Mouse (Mus musculus) midbrain, embryonic 11.5 days (tissue): Measurements from ENCODE around the gene Zbtb7a. TPM values are rescaled to one million over a fixed set of nuclear protein-coding genes. Genes with fewer than 3 reads are reported as not detected.
"Not testable (repeated sequence)": the region's sequence is repeated elsewhere in the genome, so short reads cannot be mapped to it uniquely, and the experiment has no call there.

Experiments
- ATAC-seq: fragments of 200-750 bp; cut with Nextera tagmentation; 2 replicates; pipeline ENCODE4 v1.8.0; 2017; ENCODE audit warnings: moderate TSS enrichment, moderate library complexity; ENCODE audit not compliant: low FRiP score
- DNase-seq: peaks from one replicate; pipeline ENCODE4 v3.0.0; 2015; ENCODE audit warnings: low spot score; ENCODE audit errors: missing footprints
- H3K27ac ChIP-seq: fragments of 300-500 bp; sonication (generic); 2 replicates; pipeline ENCODE4 v1.5.1; 2014; ENCODE audit warnings: low read depth, low read length
- H3K27me3 ChIP-seq: fragments of 300-500 bp; sonication (generic); 2 replicates; pipeline ENCODE4 v1.6.1; 2014; ENCODE audit warnings: mild to moderate bottlenecking, low read length, moderate library complexity, mixed read lengths; ENCODE audit not compliant: control insufficient read depth, insufficient read depth
- H3K36me3 ChIP-seq: fragments of 300-500 bp; sonication (generic); 2 replicates; pipeline ENCODE4 v1.6.1; 2014; ENCODE audit warnings: mild to moderate bottlenecking, low read length, moderate library complexity, mixed read lengths; ENCODE audit not compliant: control insufficient read depth, insufficient read depth
- H3K4me1 ChIP-seq: fragments of 300-500 bp; sonication (generic); 2 replicates; pipeline ENCODE4 v1.6.1; 2014; ENCODE audit warnings: low read length; ENCODE audit not compliant: control insufficient read depth, insufficient read depth
- H3K4me2 ChIP-seq: fragments of 300-500 bp; sonication (generic); 2 replicates; pipeline ENCODE4 v1.6.1; 2014; ENCODE audit warnings: mild to moderate bottlenecking, moderate library complexity
- H3K4me3 ChIP-seq: fragments of 300-500 bp; sonication (generic); 2 replicates; pipeline ENCODE4 v1.5.1; 2014; ENCODE audit warnings: low read depth, low read length
- H3K9ac ChIP-seq: fragments of 300-500 bp; sonication (generic); 2 replicates; pipeline ENCODE4 v1.6.1; 2014; ENCODE audit warnings: low read length
- H3K9me3 ChIP-seq: fragments of 300-500 bp; sonication (generic); 2 replicates; pipeline ENCODE4 v1.6.1; 2016; ENCODE audit warnings: low read length; ENCODE audit not compliant: control insufficient read depth
- WGBS: fragments of 180-500 bp; shearing (Covaris S2); extraction: QIAGEN DNeasy Blood & Tissue Kit; methylation state at CpG from one replicate; pipeline ENCODE4 v1.1.7; 2014; 5-methylcytosine and 5-hydroxymethylcytosine counted together
- polyA plus RNA-seq: library from polyadenylated mRNA; unstranded; fragments of >200 nt; fragmentation: Nextera tagmentation; extraction: Ambion mirVana; gene quantifications from 2 replicates; pipeline ENCODE4 v1.2.1, GENCODE M21; 2014

Zbtb7a gene
- polyA plus RNA-seq, 1 experiment from 2014 or later, result 5.3 TPM

- WGBS, result 89% methylated on average over 6 of the region's 6 CpGs
- H3K27ac ChIP-seq, result no peak overlapping the region
These were observed 19.7 kb downstream of the Zbtb7a start for GRCm38 (mm10) chr10:81154736-81155135.

GRCm38 (mm10) chr10:81161602-81162317 is 26.7 kb downstream of the Zbtb7a start:
- Histone ChIP-seq H3K4me2 (no peak overlapping the region), H3K4me3 (no peak overlapping the region), H3K9me3 (no peaks in the 10 kb centered on the region), H3K27ac (no peak overlapping the region), H3K4me1 (peaks cover 5% of the 10 kb centered on the region), H3K9ac (no peak overlapping the region), H3K36me3 (peaks cover 25% of the 10 kb centered on the region), H3K27me3 (no peaks in the 10 kb centered on the region)
- DNase-seq (no peak), ATAC-seq (no peak)
- 91% methylated on average over 8 of the region's 8 CpGs for WGBS

More at GRCm38 (mm10) chr10:81154736-81155135, 19.7 kb downstream of the Zbtb7a start:
- H3K4me1 ChIP-seq, result no peaks in the 10 kb centered on the region
- H3K27me3 ChIP-seq, result no peaks in the 10 kb centered on the region
- H3K4me3 ChIP-seq, result no peak overlapping the region
- H3K9me3 ChIP-seq, result no peaks in the 10 kb centered on the region
- H3K4me2 ChIP-seq, result no peak overlapping the region
- DNase-seq (no peak), ATAC-seq (no peak)
- H3K9ac ChIP-seq, result no peak overlapping the region
- H3K36me3 ChIP-seq, result peaks cover 31% of the 10 kb centered on the region

GRCm38 (mm10) chr10:81162318-81162652 is 27.3 kb downstream of the Zbtb7a start:
- H3K36me3 ChIP-seq, result peaks cover 20% of the 10 kb centered on the region
- peak; percentile 80 for DNase-seq
- H3K9me3 ChIP-seq, result no peaks in the 10 kb centered on the region
- ATAC-seq, result peak; percentile 10; the same call in 1 of the 2 replicates
- no peak overlapping the region for H3K4me3 ChIP-seq
- H3K27me3 ChIP-seq, result no peaks in the 10 kb centered on the region
- H3K27ac ChIP-seq, result no peak overlapping the region
- no peak overlapping the region for H3K4me2 ChIP-seq
- H3K4me1 ChIP-seq, result peaks cover 9% of the 10 kb centered on the region
- WGBS, result 62% methylated on average over 2 of the region's 2 CpGs
- no peak overlapping the region for H3K9ac ChIP-seq

DNA sequence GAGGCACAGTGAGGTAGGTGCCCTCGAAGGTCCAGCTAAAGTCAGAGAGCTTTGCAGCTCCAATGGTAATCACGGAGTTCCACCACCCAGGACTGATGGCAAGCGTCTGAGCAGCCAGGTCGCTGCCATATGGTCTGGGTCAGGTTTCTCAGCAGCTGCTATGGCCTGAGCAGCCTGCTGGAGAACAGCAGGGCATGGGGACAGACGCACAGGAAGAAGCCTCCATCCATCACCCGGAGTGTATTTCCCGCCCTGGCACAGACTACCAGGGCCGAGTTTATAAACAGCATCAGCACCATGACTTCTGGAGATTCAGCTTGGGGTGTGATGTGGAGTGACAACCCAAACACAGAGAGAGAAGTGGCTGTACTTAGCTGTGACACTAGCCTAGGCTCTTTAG is 30.1 kb downstream of the Zbtb7a start:
- H3K4me2 ChIP-seq, result no peak overlapping the region
- DNase-seq (no peak), ATAC-seq (no peak)
- H3K9me3 ChIP-seq, result no peaks in the 10 kb centered on the region
- no peaks in the 10 kb centered on the region for H3K27me3 ChIP-seq
- H3K4me1 ChIP-seq, result peaks cover 14% of the 10 kb centered on the region
- H3K27ac ChIP-seq, result no peak overlapping the region
- H3K9ac ChIP-seq, result no peak overlapping the region
- H3K4me3 ChIP-seq, result no peak overlapping the region
- H3K36me3 ChIP-seq, result peaks cover 13% of the 10 kb centered on the region
- 89% methylated on average over 8 of the region's 8 CpGs for WGBS

DNA sequence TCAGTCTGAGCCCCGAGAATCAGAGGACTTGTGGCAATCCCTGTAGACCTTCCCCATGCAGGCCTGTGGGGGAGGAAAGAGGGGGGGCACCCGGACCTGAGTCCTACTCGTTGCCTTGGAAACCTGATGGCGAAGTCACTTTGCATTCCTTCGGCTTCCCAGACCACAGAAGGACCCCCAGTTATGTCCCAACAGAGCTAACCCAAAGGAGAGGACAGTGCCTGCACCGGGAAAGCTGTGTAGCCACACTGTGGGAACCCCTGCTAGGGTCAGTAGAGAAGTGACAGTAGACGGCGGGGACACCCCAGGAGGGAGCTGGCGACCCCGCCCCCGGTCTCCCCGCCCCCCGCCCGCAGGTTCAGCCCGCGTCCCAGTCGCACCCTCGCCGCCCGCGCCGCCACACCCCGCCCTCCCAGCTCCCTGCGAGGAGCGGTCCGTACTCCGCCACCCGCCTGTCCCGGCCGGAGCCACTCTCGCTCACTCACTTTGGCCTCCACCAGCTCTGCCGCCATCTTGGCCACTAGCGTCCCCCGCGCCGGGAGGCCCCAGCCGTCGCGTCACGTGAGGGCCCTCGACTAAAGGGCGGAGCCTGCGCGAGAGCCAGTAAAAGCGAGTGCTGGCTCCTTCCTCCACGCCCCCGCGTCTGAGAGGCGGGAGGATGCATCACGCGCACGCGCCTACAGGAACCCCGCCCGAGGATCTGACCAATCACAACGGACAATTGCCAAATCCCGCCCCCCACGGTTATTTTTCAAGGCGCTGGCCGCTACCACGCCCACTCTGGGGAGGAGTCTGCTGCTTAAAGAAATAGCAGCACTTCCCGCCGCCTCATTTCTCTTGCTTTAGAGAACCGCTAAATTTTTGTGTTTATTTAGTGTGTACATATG is 32.4 kb downstream of the Zbtb7a start, which contains the start of gene Pias4:
Pias4 (minus strand) TSS at position 724 of the 887 bp plus-strand sequence.
- Histone ChIP-seq H3K4me2 (peak within 1 kb of the TSS; percentile 95), H3K9ac (peak within 1 kb of the TSS; percentile 88), H3K27me3 (no peaks in the 10 kb centered on the region), H3K4me1 (peaks cover 14% of the 10 kb centered on the region), H3K27ac (peak within 1 kb of the TSS; percentile 57; the same call in 1 of the 2 replicates), H3K9me3 (no peaks in the 10 kb centered on the region), H3K4me3 (peak within 1 kb of the TSS; percentile 96), H3K36me3 (peaks cover 3% of the 10 kb centered on the region)
- ATAC-seq (peak; percentile 94), DNase-seq (peak; percentile 99)
- under 1% methylated on average over 59 of the region's 64 CpGs for WGBS

DNA sequence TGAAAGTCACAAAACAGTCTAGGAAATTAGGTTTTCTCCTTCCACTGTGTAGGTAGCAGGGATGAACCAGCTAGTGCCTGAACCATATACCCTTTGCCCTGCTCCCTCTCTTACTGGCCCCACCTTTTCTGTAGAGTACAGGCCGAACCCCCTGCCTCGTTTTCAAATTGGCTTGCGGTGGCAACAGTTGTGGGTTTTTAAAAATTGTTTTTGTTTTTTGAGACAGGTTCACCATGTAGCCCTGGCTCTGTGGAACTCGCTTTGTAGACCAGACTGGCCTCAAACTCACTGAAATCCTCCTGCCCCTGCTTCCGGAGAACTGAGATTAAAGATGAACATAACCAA is 33.0 kb downstream of the Zbtb7a start:
- H3K9me3 ChIP-seq, result no peaks in the 10 kb centered on the region
- peak overlapping the region; percentile 51 for H3K4me2 ChIP-seq
- H3K27me3 ChIP-seq, result no peaks in the 10 kb centered on the region
- peak overlapping the region; percentile 96 for H3K4me3 ChIP-seq
- H3K4me1 ChIP-seq, result peaks cover 14% of the 10 kb centered on the region
- H3K27ac ChIP-seq, result peak overlapping the region; percentile 57; the same call in 1 of the 2 replicates
- peak; percentile 75 for ATAC-seq
- H3K36me3 ChIP-seq, result no peaks in the 10 kb centered on the region; the same call in 1 of the 2 replicates
- 9% methylated on average over 5 of the region's 5 CpGs for WGBS
- no peak for DNase-seq
- H3K9ac ChIP-seq, result peak overlapping the region; percentile 53

DNA sequence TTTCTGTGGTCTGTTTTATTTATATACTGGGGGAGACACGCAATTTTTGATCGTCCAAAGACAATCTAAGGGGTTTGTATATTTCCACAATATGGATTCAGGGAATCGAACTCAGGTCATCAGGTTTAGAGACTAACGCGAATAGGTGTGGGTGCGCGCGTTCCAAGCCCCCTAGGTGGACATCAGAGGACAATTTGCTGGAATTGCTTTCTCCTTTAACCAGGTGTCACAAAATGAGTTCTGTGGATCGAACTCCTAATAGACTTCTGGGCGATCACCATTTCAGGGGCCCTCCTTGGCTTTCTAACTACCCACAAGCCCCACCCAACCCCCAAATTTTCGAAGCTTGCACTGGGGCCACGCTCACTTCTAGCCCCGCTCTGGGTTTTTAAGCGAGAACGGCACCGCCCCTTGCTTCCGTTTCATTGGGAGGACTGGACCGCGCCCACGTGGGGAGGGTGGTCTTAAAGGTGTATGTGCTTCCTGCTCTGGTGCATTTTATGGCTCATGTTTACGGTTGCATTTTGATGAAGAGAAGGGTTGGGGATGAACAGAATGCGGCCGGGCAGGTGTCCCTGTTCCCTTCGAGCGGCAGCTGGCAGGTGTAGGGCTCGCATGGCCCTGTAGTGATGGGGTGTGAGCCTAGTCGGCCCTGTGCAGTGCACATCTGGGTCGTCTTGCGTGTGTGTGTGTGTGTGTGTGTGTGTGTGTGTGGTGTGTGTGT is 33.7 kb downstream of the Zbtb7a start:
- Histone ChIP-seq H3K4me3 (peak overlapping the region; percentile 96), H3K36me3 (no peaks in the 10 kb centered on the region; the same call in 1 of the 2 replicates), H3K9ac (peak overlapping the region; percentile 53), H3K27ac (peak overlapping the region; percentile 57; the same call in 1 of the 2 replicates), H3K9me3 (no peaks in the 10 kb centered on the region), H3K27me3 (no peaks in the 10 kb centered on the region), H3K4me1 (peaks cover 20% of the 10 kb centered on the region), H3K4me2 (peak overlapping the region; percentile 51)
- WGBS, result 4% methylated on average over 29 of the region's 29 CpGs
- DNase-seq (peak; percentile 94), ATAC-seq (peak; percentile 31; the same call in 1 of the 2 replicates)

GRCm38 (mm10) chr10:81169411-81169900 is 34.4 kb downstream of the Zbtb7a start:
- WGBS, result 56% methylated on average over 9 of the region's 14 CpGs
- not testable (repeated sequence) for H3K4me2 ChIP-seq, H3K27me3 ChIP-seq, H3K4me3 ChIP-seq, H3K9me3 ChIP-seq, ATAC-seq, H3K27ac ChIP-seq, H3K9ac ChIP-seq, H3K36me3 ChIP-seq
- peak; percentile 81 for DNase-seq
- peaks cover 24% of the 10 kb centered on the region for H3K4me1 ChIP-seq
